Mouse (Mus musculus) inflammation-experienced regulatory T-cells (primary cell): ENCODE results near the gene Olfr285. TPM values are rescaled to one million over a fixed set of nuclear protein-coding genes. Genes with fewer than 3 reads are reported as not detected.

Experiments used
- polyA plus RNA-seq, 2 experiments: library from polyadenylated mRNA; unstranded; fragments of 100-300 nt; shearing (Covaris generic); gene quantifications; one replicate each; pipeline ENCODE4 v1.2.1; 2017

Gene Olfr285
- under 1 TPM in 1 of 2 experiments, not detected in 1; 0.07 TPM for polyA plus RNA-seq

GRCm38 (mm10) chr15:98317177-98317724 lies at the start of gene Olfr285:
Gene Olfr285, minus strand, starts transcription at chr15:98317353.

GRCm38 (mm10) chr15:98340887-98341286 lies 23.7 kb upstream of the Olfr285 start, which contains the start of gene Olfr284:
Gene Olfr284, minus strand, starts transcription at chr15:98340987.

DNA sequence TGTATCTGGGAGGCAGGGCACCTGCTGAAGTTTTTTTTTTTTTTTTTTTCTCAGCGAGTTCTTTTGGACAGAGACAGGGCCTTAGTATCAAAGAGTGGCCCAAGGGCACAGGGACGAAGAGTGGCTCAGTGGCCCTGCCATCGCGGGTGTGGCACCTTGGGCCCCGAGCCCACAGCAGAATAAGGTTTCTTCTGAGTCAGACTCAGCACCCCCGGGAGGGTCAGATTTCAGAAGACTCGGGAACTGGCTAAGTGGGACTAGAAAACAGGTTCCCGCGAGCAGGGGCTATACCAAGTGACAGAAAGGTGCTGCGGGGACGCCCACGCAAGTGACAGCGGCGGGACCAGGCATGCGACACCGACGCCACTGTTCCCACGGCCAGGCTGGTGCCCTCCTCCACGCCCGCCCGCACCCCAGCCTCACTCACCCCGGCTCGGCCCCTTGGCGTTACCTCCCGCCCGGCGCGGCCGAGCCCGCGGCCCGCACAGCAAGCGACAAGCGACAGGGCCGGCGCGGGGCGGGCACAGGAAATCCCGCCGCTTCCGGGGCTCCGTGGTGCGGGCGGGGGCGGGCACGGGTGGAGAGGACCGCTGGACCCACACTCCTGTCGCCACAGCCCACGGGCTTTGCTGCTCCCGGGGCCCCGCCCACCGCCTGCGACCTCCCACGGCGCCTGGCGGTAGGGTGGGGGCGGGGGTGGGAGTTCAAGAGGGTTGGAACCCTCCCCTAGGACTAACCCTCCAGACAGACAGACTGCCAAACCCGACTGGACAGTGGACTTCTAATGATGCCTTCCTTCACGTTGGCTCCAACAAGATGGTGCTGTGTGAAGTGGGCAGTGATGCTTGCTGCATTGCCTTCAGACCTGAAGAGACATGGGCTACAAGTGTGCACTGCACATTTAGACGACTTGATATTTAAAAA lies 21.3 kb downstream of the Olfr285 start, which contains the start of gene Zfp641:
Gene Zfp641, minus strand, starts transcription at position 534 of the 924 bp plus-strand sequence.

Other genes with a start within 250 kb of the Olfr285 start
- gene Pfkm, start 224.8 kb downstream of the Olfr285 start, polyA plus RNA-seq = 1 to 10 TPM; 7.5 to 7.8 TPM
- gene Senp1, start 223.6 kb downstream of the Olfr285 start, polyA plus RNA-seq = 10 to 100 TPM; 35.0 to 45.7 TPM
- gene Asb8, start 151.7 kb downstream of the Olfr285 start, polyA plus RNA-seq = 10 to 100 TPM; 38.6 to 42.0 TPM
- gene Ccdc184, start 150.2 kb downstream of the Olfr285 start, polyA plus RNA-seq = under 1 TPM; 0.43 to 0.46 TPM
- not detected for gene Olfr288, start 121.8 kb downstream of the Olfr285 start, polyA plus RNA-seq
- 1 to 10 TPM in 1 of 2 experiments, not detected in 1; 1.1 TPM for gene Gm44579, start 96.4 kb downstream of the Olfr285 start, polyA plus RNA-seq
- gene Olfr287, start 96.3 kb downstream of the Olfr285 start, polyA plus RNA-seq = under 1 TPM; 0.12 to 0.65 TPM
- 1 to 10 TPM in 1 of 2 experiments, under 1 TPM in 1; 0.13 to 1.3 TPM for gene Olfr286, start 82.9 kb downstream of the Olfr285 start, polyA plus RNA-seq
- under 1 TPM in 1 of 2 experiments, not detected in 1; 0.43 TPM for gene H1fnt, start 60.1 kb downstream of the Olfr285 start, polyA plus RNA-seq
- gene Zfp641, start 21.2 kb downstream of the Olfr285 start, polyA plus RNA-seq = not detected
- gene Olfr284, start 23.6 kb upstream of the Olfr285 start, polyA plus RNA-seq = under 1 TPM in 1 of 2 experiments, not detected in 1; 0.98 TPM
- gene Olfr283, start 63.6 kb upstream of the Olfr285 start, polyA plus RNA-seq = not detected
- not detected for gene Olfr282, start 113.9 kb upstream of the Olfr285 start, polyA plus RNA-seq
- 1 to 10 TPM in 1 of 2 experiments, under 1 TPM in 1; 0.13 to 2.7 TPM for gene Olfr281, start 135.2 kb upstream of the Olfr285 start, polyA plus RNA-seq
- gene OR5BS1P, start 152.5 kb upstream of the Olfr285 start, polyA plus RNA-seq = under 1 TPM; 0.11 to 0.26 TPM
- gene Lalba, start 165.4 kb upstream of the Olfr285 start, polyA plus RNA-seq = under 1 TPM in 1 of 2 experiments, not detected in 1; 0.38 TPM
- gene Olfr279, start 175.0 kb upstream of the Olfr285 start, polyA plus RNA-seq = under 1 TPM; 0.24 to 0.65 TPM
- 100 to 1,000 TPM in 1 of 2 experiments, 10 to 100 TPM in 1; 95.3 to 111 TPM for gene Kansl2, start 216.9 kb upstream of the Olfr285 start, polyA plus RNA-seq